Mouse (Mus musculus) spleen, postnatal 14 days (tissue): ENCODE data around the gene Spock1.

Experiments used
- DNase-seq, 2 experiments: peaks; one replicate each; pipeline ENCODE4 v3.0.0; 2021 to 2022; ENCODE audit warnings: low spot score in 2 of 2

Spock1 gene

GRCm38 (mm10) chr13:57865029-57865428 lies 43.1 kb downstream of the Spock1 start:
- DNase-seq, result no peak

GRCm38 (mm10) chr13:57858491-57858890 lies 49.6 kb downstream of the Spock1 start:
- DNase-seq, result no peak

GRCm38 (mm10) chr13:57857016-57857415 lies 51.1 kb downstream of the Spock1 start:
- no peak for DNase-seq

- DNase-seq, result no peak
These were observed 51.8 kb downstream of the Spock1 start for GRCm38 (mm10) chr13:57856311-57856853.

- DNase-seq, result no peak
These were observed 52.4 kb downstream of the Spock1 start for GRCm38 (mm10) chr13:57855766-57856165.

GRCm38 (mm10) chr13:57854416-57854815 lies 53.7 kb downstream of the Spock1 start:
- no peak for DNase-seq

- DNase-seq, result no peak
These were observed 54.5 kb downstream of the Spock1 start for GRCm38 (mm10) chr13:57853621-57854020.

GRCm38 (mm10) chr13:57853156-57853555 lies 55.0 kb downstream of the Spock1 start:
- DNase-seq, result no peak

- no peak for DNase-seq
These were observed 59.2 kb downstream of the Spock1 start for GRCm38 (mm10) chr13:57848931-57849330.

- no peak for DNase-seq
These were observed 61.0 kb downstream of the Spock1 start for GRCm38 (mm10) chr13:57847101-57847500.

- no peak for DNase-seq
These were observed 61.7 kb downstream of the Spock1 start for GRCm38 (mm10) chr13:57846468-57846867.

- DNase-seq, result no peak
These were observed 66.8 kb downstream of the Spock1 start for GRCm38 (mm10) chr13:57841141-57841848.

GRCm38 (mm10) chr13:57837691-57838437 lies 70.3 kb downstream of the Spock1 start:
- DNase-seq, result no peak

- DNase-seq, result no peak
These were observed 76.6 kb downstream of the Spock1 start for GRCm38 (mm10) chr13:57831374-57832163.

- DNase-seq, result no peak
These were observed 77.2 kb downstream of the Spock1 start for GRCm38 (mm10) chr13:57830896-57831295.

GRCm38 (mm10) chr13:57830091-57830490 lies 78.0 kb downstream of the Spock1 start:
- no peak for DNase-seq

- DNase-seq, result no peak
These were observed 91.9 kb downstream of the Spock1 start for GRCm38 (mm10) chr13:57816276-57816675.

- DNase-seq, result no peak
These were observed 95.5 kb downstream of the Spock1 start for GRCm38 (mm10) chr13:57812643-57813042.

- no peak for DNase-seq
These were observed 96.9 kb downstream of the Spock1 start for GRCm38 (mm10) chr13:57811253-57811652.

GRCm38 (mm10) chr13:57810816-57811215 lies 97.3 kb downstream of the Spock1 start:
- DNase-seq, result no peak

GRCm38 (mm10) chr13:57810083-57810482 lies 98.0 kb downstream of the Spock1 start:
- no peak for DNase-seq

GRCm38 (mm10) chr13:57809603-57810002 lies 98.5 kb downstream of the Spock1 start:
- no peak for DNase-seq
